Mouse (Mus musculus): Measurements from ENCODE around the gene Rnf7. TPM values are rescaled to one million over a fixed set of nuclear protein-coding genes. Genes with fewer than 3 reads are reported as not detected.

Rnf7 gene
- polyA plus RNA-seq, 1 experiment from 2014 or later: 301 TPM

Other genes starting within 250 kb of the Rnf7 start
- 171 and 177 TPM in 2 replicates for gene Atp1b3, start 114.2 kb downstream of the Rnf7 start, polyA plus RNA-seq (2014; fragmentation: Nextera tagmentation; extraction: Ambion mirVana)
- gene Gm28729, start 46.6 kb upstream of the Rnf7 start, polyA plus RNA-seq (2014; fragmentation: Nextera tagmentation; extraction: Ambion mirVana): not detected in 2 replicates
- gene Rasa2, start 152.9 kb upstream of the Rnf7 start, polyA plus RNA-seq (2014; fragmentation: Nextera tagmentation; extraction: Ambion mirVana): 17.2 and 18.3 TPM in 2 replicates

All from embryonic facial prominence, embryonic 11.5 days (tissue).